Mouse (Mus musculus): ENCODE measurements around the gene Wwtr1.

The Wwtr1 gene

DNA sequence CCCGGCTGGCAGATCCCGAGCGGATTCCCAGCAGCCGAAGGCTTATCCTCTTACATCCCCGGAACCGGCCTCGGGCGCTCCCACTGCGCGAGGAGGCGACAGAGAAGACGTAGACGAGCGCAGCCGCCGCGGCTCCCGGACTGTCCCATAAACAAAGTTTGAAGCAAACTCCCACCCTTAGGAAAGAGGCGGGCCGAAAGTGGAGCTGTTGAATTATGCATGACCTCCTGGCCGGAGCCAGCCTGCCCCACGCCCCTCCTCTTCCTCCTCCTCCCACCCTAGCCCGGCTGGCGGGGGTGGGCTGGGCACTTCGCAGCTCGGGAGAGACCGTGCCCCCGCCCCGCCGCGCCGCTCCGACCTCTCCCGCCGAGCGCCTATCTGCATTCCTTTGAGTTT lies at the start of gene Wwtr1:
Gene Wwtr1, minus strand, starts transcription at position 251 of the 396 bp plus-strand sequence.
- DNase-seq (ENCODE audit: extremely low spot score, low read depth, low spot score): peak; percentile 71

DNA sequence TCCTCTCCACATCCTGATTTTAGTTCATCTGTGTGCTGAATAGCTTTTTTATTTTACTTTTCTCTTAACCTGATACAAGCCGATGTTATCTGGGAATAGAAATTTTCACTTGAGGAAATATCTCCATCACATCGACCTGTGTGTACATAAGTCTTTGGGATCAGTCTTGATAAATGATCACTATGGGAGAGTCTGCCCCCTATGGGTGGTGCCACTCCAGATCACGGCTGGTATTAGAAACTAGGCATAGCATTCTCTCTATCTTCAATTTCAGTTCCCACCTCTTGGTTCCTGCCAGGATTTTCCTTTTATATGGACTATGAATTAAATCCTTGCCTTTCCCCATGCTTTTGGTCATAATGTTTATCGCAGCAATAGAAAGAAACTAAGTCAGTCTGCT lies 44.0 kb upstream of the Wwtr1 start:
- no peak for DNase-seq (ENCODE audit: extremely low spot score, low read depth, low spot score)

DNA sequence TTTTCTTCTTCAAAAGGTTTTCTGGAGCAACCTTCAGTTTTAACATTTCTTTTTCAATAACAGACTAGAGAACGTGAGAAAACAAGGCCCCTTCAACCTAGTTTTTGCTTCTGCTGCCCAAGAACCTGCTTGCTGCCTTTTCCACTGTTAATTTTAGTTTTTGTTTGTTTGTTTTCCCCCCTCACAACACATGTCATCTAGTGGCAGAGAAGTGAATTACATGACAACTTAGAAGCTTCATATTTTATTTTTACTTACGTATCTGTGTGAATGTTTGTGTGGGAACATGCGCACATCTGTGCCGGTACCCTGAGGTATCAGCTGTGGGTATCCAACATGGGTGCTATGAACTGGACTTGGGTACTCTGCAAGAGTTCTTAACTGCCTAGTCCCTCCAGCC lies 39.9 kb upstream of the Wwtr1 start:
- no peak for DNase-seq (ENCODE audit: extremely low spot score, low read depth, low spot score)

DNA sequence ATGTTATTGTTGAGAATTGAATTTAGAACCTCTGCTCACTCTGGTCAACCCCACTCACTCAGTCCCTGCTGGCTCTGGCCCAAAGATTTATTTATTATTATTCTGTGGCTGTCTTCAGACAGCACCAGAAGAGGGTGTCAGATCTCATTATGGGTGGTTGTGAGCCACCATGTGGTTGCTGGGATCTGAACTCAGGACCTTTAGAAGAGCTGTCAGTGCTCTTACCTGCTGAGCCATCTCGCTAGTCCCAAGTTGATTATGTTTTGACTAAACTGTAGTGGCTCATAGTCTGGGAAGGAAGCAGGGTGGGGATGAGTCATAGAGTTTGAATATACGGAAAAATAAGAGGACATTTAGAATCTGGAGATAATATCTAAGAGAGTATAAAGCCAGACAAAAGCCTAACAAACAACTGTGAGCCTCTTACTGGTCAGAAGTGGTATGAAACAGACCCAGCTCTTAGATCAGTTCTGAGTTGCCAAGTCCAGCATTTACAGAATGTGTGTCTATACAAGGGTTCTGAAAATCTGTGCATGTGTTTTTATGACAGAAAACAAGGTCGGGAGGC lies 36.8 kb upstream of the Wwtr1 start:
- DNase-seq (ENCODE audit: extremely low spot score, low read depth, low spot score): no peak

DNA sequence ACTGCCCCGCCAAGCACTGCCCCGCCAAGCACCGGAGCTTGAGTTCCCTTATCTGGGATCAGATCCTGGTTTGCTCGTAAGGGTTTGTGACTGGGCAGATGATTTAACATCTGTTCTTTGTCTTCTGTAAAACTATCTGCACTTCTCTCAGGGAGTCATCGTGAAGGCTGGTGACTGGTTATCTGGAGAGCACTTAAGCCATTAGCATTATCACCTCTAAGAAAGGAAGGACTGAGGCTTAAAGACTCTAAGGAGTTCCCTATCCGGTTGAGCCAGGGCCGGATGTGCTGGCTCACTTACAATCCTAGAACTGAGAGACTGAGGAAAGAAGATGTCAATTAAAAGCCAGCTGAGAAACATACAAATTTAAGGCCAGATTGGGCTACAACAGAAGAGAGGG lies 36.1 kb upstream of the Wwtr1 start:
- no peak for DNase-seq (ENCODE audit: extremely low spot score, low read depth, low spot score)

DNA sequence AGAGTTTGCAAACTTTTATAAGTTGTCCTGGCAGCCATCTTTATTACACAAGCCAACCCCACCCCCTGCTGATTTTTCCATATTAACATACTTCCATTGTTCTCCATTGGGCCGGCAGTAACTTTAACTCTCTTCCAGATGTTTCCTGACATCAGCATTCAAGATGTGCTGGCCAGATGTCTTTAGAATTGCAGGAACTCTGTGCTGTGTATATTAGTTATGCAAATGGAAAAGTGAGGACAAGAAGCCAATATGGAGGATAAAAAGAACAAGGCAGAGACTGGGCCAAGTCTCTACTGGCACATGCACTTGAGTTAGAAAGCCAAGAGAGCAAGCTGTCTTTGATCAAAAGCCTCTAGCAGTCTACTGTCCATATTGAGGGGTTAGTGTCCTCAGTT lies 28.9 kb upstream of the Wwtr1 start:
- DNase-seq (ENCODE audit: extremely low spot score, low read depth, low spot score): no peak

DNA sequence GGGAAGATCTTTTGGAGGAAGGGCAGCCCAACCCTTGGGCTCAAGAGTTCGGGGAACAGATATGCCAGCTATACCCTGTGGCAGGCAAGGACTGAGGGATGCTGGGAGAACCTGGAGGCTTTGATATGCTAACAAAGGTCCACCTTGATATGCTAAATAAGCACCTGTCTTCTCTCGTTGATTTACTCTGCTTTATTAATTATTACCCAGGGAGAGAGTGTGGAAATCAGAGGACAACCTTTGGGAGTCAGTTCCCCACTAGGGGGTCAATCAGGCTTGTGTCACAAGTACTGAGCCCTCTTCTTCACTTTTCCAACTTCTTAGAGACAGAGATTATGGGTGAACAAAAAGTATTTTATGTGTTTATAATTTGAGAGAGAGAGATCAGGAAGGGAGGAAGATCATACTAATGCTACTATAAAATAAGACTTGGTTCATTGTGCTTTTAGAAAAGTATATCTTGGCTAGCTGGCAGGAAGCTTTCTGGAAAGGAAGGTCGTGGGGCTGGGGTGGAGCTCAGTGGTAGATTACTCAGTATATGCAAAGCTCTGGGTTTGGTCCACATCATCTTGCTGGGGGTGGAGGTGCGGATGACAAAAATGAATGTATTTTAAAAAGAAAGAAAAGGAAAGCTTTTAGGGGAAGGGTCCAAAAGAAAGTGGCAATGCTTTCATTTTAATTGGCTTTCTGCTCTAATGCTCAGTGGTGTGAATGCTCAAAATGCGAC lies 28.3 kb upstream of the Wwtr1 start:
- DNase-seq (ENCODE audit: extremely low spot score, low read depth, low spot score): no peak

DNA sequence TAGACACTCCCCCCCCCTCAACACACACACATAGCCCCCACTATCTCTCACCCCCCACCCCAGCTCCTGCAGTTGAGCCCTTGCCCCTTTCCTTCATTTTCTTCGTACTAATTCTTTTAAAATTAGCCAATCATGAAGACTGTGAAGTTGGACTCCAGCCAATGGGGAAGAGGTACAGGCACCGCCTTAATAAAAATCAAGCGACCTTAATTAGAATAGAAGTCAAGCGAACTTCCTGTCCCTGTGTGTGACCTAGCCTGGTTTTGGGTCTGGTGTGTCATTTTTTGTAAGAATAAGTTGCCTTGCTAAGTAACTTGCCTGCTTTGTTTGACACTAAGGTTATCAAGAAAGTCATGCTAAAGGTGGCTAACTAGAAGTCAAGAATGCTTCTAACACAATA lies 26.9 kb upstream of the Wwtr1 start:
- no peak for DNase-seq (ENCODE audit: extremely low spot score, low read depth, low spot score)

DNA sequence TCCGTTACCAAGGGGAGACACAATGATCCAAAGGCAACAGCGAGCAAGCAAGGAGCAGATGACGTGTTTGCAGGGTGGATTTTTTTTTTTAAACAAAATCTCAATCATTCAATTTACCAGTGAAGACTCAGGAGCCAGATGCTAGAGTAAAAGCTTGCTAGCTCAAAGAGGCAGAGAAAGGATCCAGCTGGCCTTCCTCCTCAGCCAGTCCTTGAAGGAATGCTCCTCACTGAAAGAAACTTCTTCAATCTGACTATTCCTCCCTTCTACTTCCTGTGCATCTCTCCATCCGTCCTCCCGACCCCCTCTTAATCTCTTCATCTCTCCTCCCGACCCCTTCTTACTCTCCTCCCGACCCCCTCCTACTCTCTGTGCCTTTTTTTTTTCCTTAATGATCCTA lies 20.9 kb upstream of the Wwtr1 start:
- DNase-seq (ENCODE audit: extremely low spot score, low read depth, low spot score): no peak

DNA sequence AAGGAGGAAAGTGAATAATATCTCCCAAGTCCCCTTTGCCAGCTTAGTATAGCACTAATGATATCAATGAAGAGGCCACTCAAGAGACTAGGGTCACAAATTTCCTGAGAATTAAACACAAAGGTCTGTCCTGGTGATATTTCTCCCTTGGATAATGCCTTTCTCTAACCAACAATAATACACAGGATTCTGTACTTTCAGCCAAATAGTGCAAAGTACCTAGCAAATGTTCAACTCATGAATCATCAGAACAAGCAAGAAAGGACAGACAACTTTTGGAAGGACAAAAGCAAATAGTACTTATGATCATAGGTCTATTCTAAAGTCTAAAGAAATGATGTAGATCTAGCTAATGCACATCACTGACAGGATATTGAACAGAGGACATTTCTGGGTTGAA lies 19.8 kb upstream of the Wwtr1 start:
- no peak for DNase-seq (ENCODE audit: extremely low spot score, low read depth, low spot score)

DNA sequence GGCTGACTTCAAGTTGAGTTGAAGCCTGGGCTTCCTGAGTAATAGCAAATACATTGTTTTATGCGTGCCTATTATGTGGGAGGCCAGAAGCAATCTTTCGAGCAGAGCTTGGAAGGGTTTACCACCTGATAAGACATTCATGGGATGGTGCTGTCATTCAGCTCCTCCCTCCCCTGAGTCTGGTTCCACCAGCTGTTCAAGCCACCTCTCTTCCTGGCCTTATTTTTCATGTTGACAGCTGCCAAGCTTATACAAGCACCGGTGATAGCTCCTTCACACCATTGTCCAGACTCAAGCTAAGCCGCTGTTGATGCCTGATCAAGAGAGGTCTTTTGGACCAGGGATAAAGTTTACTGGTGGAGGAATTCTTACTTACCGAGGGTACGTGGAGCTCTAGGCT lies 10.3 kb upstream of the Wwtr1 start:
- no peak for DNase-seq (ENCODE audit: extremely low spot score, low read depth, low spot score)

DNA sequence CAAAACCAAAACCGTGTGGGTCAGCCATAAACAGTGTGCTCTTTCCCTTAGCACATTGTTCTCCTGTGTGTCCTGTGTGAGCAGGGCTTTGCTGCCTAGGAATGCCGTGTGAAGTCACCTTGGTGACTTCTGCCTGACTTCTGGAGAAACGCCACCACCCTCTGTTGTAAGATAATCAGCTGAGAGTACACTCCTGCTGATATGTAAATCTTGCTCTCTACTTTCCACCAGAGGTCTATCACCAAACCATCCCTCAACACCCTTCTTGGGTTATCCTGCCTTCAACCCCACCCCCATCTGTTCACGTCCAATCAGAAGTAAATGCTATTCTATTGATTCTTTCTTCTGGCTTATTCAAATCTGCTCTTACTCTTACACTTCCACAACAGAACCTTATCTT lies 7.8 kb upstream of the Wwtr1 start:
- no peak for DNase-seq (ENCODE audit: extremely low spot score, low read depth, low spot score)

DNA sequence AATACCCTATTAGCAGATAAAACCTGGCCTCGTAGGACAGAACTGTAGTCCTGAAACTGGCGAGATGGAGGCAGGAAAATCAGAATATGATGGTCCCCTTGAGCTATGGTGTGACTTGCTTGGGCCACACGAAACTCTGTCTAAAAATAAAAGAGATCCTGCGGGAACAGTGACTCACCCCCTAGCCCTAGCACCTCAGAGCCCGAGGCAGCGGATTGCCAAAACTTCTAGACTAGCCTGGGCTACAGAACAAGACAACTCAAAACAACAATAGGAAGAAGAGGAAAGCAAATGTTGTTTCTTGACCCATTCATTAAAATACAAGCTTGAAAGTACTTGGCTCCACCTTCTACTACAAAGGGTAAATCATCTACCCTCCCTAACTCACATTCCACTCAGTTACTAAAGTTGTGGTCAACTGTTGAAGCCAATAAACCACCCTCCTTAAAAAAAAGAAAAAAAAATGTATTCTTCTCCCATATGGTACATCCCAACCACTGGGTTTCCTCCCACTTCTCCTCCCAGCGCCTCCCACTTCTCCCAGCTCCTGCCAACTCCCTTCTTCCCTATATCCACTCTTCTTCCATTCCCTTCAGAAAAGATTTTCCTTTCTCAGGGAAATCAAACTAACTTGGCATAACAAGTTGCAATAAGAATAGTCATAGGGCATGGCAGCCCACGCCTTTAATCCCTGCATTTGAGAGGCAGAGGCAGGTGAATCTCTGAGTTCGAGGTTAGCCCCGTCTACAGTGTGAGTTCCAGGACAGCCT lies 4.9 kb upstream of the Wwtr1 start:
- no peak for DNase-seq (ENCODE audit: extremely low spot score, low read depth, low spot score)

DNA sequence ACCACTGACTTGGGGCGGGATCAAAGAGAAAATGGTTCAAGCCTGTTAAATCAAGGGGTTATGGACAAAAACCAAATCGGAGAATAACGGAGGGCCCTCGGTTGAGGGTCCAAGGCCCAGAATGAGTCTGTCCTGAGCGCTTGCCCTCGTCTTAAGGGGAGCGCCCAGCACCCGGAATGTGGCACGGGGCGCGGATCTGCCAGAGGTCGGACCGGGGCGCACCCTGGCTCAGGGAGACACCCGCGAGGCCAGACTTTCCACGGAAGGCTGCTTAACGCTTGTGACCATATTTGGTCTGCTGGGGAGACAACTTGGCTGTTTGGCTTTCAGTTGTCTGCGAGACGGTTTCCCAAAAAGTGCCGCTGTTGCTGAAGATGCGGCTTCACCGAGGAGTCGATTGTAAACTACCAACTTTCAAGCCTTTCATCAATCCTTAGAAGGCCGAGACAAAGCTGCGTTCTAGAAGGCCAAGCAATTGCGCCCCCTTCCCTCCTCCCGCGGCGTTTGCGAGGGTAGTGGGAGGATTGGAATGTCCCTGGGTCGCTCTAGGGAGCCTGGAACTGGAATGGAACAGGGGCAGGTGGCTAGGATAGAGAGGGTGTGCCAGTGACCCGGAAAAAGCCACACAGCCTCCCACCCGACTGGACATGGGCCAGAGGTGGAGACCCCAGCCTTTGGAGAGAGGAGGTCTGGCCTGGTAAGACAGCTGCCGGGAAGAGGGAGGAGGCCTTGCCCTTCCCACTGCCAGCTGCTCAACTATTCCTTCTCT lies 530 bp upstream of the Wwtr1 start:
- peak; percentile 16 for DNase-seq (ENCODE audit: extremely low spot score, low read depth, low spot score)

DNA sequence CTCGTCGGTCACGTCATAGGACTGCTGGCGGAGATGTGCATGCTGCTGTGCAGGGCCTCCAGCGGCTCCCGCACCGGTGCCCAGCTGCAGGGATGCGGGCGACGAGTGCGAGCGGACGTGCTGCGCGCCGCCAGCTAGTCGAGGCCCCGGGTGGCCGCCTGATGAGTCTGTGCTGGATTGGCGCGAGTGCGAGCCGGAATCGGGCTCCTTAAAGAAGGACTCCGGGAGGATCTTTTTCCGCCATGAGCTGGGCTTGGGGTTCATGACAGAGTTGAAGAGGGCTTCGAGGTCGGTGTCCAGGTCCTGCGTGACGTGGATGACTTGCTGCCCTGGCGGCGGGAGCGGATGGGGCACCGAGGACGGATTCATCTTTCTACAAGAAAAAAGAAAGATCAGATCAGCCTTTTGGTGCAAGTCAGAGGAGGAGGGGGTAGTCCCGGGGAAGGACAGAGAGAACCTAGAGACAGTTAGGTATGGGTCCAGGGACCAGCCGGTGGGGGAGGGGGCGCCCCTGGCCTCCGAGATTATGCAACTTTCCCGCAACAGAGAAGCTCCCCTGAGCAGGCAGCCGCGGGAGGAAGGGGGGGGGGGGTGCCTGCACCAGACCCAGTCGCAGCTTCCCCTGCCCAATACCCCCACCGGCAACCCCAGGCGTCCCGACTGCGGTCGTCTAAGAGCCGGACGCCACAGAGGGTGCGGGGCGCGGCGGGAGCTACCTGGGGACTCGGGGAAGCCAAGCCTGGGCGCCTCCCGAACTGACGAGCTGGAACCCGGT lies 638 bp downstream of the Wwtr1 start:
- no peak for DNase-seq (ENCODE audit: extremely low spot score, low read depth, low spot score)

DNA sequence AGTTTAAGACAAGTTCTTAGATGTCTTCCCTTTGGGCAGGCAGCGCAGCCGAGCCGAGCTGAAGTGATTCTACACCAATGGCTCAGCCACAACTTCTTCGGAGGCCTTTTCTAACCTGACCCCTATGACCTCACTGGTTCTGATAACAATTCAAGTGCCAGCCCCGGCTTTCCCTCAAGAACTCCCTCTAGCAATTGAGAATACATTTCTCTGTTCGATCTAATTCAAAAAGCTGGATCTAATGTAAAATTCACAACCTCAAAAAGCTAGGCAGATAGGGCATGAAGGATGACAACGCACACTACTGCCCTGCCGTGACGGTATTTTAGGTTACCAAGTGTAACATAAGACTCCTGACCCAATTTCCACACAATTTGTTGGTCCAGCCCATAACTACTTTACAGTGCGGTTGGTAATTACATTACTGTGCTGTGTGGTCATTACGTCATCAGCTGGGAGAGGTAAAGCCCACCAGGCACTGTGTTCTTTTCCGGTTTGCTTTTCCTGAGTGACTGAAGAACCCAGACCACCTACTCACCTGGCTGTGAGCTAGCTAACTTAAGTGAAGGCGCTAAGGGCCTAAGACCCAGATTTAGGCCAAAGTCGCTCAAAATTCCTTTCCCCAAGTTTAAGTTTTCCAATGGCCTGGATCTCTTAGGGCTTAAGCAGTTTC lies 1.7 kb downstream of the Wwtr1 start:
- DNase-seq (ENCODE audit: extremely low spot score, low read depth, low spot score): no peak

DNA sequence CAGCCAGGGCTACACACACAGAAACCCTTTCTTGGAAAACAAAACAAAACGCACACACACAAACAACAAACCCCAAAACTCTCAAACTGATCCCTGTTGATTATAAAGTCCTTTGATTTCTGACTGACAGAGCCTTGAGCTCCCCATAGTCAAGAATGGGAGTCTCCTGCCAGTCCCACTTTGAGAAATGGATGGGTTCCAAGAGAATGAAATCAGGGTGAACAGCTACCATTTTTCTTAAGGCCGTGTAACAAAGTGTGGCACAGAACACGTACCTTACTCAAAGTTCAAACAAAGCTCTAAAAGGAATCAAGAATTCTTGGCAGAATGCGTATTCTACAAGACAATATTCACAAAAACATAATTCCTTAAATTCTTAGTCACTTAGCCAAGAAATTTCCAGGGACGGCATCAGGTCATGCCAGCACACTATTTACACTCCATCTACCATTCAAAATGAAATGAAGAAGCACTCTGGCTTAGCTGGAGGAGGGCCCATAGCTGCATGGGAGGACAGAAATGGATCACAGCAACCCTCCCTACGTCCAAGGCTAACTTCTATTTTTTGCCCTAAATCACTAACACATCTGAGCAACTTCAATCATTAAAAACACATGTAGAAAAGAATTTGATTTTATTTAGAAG lies 3.3 kb downstream of the Wwtr1 start:
- no peak for DNase-seq (ENCODE audit: extremely low spot score, low read depth, low spot score)

DNA sequence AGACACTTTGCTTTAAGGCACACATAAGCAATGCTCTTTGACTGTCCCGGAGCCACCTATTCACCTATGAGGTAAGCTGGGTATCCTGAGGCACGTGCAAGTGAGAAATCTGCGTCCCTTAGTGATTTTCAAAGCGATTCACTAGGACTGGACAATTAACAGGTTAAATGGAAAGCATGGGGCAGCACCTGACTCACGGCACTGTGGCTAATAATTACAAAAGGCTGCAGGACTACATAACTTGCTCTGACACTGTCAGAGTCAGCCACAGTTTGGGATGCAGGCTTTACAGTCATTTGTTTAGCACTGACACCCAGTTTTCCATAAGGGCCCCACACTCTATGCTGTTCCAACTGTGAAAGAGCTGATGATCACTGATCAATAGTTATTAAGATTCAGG lies 9.1 kb downstream of the Wwtr1 start:
- DNase-seq (ENCODE audit: extremely low spot score, low read depth, low spot score): no peak

DNA sequence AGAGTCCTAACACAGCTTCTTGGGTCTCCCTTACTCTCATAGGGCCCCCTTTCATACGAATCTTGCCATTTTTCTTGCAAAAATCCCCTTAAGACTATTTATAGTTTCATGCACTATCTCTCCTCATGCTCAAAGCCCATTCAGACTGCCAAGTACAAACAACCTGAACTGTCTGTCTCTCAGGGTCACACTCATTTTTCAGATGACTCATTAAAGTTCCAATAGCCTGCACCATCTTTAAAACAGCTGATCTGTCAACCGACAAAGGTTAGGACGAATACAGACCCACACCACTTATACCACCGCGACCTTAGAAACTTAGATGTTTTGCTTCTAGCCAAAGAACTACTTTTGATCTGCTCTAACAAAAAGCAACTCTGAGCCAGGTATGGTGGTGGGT lies 12.1 kb downstream of the Wwtr1 start:
- DNase-seq (ENCODE audit: extremely low spot score, low read depth, low spot score): no peak

DNA sequence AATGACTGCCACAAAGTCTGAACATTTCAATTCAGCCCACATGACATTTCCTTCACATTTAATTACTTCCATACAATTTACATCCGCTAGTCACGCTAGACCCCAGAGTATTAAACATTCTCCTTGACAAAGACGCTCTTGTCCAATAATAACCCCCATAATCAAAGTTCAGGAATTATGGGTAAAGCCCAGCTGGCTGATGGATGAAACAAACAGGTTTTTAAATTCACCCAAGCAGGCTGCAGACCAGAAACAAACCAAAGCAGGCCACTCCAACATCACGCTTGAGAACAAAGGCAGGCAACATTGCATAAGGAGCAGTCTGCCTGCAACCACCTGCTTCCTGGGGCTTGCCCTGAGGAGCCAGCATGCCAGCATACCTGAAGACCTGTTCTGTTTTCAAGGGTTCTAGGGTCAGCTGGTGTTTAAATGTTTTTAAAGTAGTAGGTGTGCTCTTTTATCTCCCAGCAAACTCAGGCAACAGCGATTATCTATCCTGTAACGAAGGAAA lies 12.7 kb downstream of the Wwtr1 start:
- DNase-seq (ENCODE audit: extremely low spot score, low read depth, low spot score): no peak
